Mouse (Mus musculus): ENCODE data around the gene Klhl22. TPM values are rescaled to one million over a fixed set of nuclear protein-coding genes. Genes with fewer than 3 reads are reported as not detected.
A peak's percentile ranks its signal among the peaks of the same experiment; 100 is the strongest.

Klhl22 gene
- polyA plus RNA-seq, 1 experiment from 2014 or later, result 66.6 TPM

DNA sequence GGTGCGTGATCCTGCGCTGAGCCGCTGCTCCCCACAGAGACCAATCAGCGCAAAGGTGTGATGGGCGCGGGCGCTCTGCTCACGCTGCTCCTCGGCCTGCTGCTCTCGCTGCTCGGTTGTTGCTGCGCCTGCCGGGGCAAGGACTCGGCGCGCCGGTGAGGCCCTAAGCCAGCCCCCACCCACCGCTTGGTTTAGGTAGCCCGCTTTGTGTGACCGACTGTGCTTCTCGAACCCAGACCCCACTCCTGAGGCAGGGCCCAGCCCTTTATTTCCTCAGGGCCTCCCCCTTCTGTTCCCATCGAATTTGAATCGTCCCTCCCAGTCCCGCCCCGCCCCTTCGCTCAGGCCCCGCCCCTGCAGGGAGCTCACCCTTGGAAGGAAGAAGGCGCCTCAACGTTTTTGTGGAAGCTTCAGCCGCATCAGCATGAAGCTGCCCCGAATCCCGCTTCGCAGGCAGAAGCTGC lies 45.1 kb downstream of the Klhl22 start:
- Histone ChIP-seq H3K9ac (0 out of 2 replicates have a peak overlapping the region, but pooled peaks have one; percentile 35), H3K36me3 (no peaks in the 10 kb centered on the region), H3K4me1 (peaks cover 54% of the 10 kb centered on the region), H3K4me2 (replicated peaks) (peak overlapping the region; percentile 62), H3K27ac (no peak overlapping the region), H3K4me3 (peak overlapping the region; percentile 24), H3K9me3 (no peaks in the 10 kb centered on the region), H3K27me3 (replicated peaks) (peaks cover 77% of the 10 kb centered on the region)
- under 1% methylated on average over 33 of the region's 33 CpGs for WGBS
- no peak for ATAC-seq (ENCODE audit: low FRiP score, low read depth)

DNA sequence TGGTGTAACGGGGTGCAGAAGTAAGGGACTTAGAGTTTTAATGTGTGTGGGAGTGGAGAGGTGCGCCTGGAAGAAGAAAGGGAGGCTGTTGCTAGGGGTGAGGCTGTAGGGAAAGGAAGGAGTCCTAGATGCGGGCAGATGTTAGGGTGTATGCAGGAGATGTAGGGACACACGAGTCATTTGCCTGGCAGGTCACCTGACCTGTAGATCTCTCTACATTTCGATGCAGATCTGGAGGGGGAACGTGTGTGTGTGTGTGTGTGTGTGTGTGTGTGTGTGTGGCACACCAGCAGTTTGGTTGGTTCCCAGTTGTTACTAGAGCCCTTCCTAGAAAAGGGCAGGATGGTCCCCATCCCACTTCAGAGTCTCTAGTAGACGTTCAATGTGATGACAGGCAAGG lies 45.6 kb downstream of the Klhl22 start:
- ATAC-seq (ENCODE audit: low FRiP score, low read depth), result no peak
- H3K9ac ChIP-seq, result 0 out of 2 replicates have a peak overlapping the region, but pooled peaks have one; percentile 35
- H3K36me3 ChIP-seq, result no peaks in the 10 kb centered on the region
- H3K27me3 ChIP-seq (replicated peaks), result peaks cover 75% of the 10 kb centered on the region
- H3K4me3 ChIP-seq, result no peak overlapping the region
- H3K4me1 ChIP-seq, result peaks cover 59% of the 10 kb centered on the region
- H3K4me2 ChIP-seq (replicated peaks), result peak overlapping the region; percentile 62
- no peaks in the 10 kb centered on the region for H3K9me3 ChIP-seq
- H3K27ac ChIP-seq, result no peak overlapping the region
- 10% methylated on average over 7 of the region's 7 CpGs for WGBS

DNA sequence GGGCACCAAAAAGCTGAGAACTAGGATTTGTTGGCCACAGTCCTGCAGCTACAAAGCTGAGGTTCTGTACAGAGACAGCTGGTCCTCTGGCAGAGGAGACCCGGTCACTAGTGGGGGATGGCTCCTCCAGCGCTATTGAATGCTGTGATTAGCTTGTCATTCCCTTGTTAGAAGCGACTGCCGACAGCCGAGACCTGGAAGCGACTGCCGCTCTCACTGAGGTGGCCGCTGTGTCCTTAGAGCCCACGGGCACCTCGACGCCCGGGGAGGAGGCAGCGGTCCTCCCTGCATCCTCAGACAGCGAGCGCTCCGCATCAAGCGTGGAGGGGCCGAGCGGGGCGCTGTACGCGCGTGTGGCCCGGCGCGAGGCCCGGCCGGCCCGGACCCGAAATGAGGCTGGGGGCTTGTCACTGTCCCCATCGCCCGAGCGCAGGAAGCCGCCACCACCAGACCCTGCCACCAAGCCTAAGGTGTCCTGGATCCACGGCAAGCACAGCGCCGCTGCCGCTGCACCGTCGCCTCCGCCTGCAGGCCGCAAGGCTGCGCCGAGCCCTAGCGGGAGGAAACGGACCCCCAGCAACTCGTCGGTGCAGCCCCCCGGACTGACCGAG lies 47.3 kb downstream of the Klhl22 start:
- Histone ChIP-seq H3K27ac (peak overlapping the region; percentile 47; the same call in 1 of the 2 replicates), H3K9ac (peak overlapping the region; percentile 88), H3K9me3 (no peaks in the 10 kb centered on the region), H3K4me2 (replicated peaks) (peak overlapping the region; percentile 97), H3K27me3 (replicated peaks) (peaks cover 72% of the 10 kb centered on the region), H3K4me3 (peak overlapping the region; percentile 59), H3K4me1 (peaks cover 61% of the 10 kb centered on the region), H3K36me3 (no peaks in the 10 kb centered on the region)
- ATAC-seq (ENCODE audit: low FRiP score, low read depth), result peak; percentile 20
- 4% methylated on average over 50 of the region's 50 CpGs for WGBS

DNA sequence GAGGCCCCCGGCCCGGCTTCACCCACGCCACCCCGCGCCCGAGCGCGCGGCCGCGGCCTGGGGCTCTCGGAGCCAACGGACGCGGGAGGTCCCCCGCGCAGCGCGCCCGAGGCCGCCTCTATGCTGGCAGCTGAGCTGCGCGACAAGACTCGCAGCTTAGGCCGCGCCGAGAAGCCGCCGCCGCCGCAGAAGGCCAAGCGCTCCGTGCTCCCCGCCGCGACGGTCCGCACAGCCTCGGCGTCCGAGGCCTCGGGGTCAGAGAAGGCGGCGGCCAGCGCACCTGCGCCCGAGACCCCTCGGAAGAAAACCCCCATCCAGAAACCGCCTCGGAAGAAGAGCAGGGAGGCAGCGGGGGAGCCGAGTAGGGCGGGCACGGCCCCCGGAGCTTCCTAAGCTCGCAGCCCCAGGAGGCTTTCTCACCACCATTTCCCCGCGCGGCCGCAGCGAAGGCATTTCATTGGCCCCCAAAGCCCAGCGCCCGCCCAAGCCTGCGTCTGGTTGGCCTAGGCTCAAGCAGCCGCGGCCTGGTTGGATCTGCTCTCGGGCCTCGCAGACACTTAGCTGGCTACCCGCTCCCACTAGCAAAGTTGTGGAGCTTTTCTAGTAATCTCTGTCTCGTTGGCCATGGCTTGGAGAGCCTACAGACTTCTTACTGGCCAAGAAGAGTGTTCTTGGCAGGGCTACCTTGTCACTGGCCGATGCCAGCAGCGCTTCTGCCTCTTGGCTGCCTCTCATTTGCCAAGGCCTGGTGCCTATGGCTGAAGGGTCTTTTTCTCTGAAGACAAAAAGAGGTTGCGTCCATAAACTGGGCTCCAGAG lies 48.0 kb downstream of the Klhl22 start:
- Histone ChIP-seq H3K4me1 (peaks cover 55% of the 10 kb centered on the region), H3K9ac (peak overlapping the region; percentile 88), H3K27me3 (replicated peaks) (peaks cover 65% of the 10 kb centered on the region), H3K9me3 (no peaks in the 10 kb centered on the region), H3K36me3 (no peaks in the 10 kb centered on the region), H3K4me2 (replicated peaks) (peak overlapping the region; percentile 97), H3K4me3 (peak overlapping the region; percentile 59), H3K27ac (peak overlapping the region; percentile 47; the same call in 1 of the 2 replicates)
- WGBS, result 2% methylated on average over 71 of the region's 73 CpGs
- peak; percentile 82 for ATAC-seq (ENCODE audit: low FRiP score, low read depth)

DNA sequence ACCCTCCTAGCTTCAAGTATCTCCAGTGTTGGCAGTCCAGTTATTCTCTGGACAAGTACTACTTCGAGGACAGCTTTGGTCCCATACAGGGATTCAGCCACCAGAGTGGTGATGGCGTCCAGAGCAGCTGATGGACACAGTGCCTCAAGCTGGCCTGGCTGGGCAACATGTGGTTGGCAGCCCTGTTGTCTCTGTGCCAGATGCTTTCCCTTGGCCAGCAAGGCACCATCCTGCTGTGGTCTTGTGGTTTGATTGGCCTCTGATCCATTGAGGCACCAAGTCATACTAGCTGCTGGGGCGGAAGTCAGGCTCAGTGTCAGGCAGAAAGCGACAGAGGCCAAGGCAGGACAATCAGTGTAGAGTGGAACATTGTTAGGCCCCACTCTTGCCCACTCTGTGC lies 49.7 kb downstream of the Klhl22 start:
- Histone ChIP-seq H3K9ac (no peak overlapping the region), H3K4me1 (peaks cover 39% of the 10 kb centered on the region), H3K27me3 (replicated peaks) (peaks cover 55% of the 10 kb centered on the region), H3K4me3 (no peak overlapping the region), H3K9me3 (no peaks in the 10 kb centered on the region), H3K36me3 (no peaks in the 10 kb centered on the region), H3K4me2 (replicated peaks) (no peak overlapping the region), H3K27ac (no peak overlapping the region)
- 78% methylated on average over 4 of the region's 4 CpGs for WGBS
- no peak for ATAC-seq (ENCODE audit: low FRiP score, low read depth)

DNA sequence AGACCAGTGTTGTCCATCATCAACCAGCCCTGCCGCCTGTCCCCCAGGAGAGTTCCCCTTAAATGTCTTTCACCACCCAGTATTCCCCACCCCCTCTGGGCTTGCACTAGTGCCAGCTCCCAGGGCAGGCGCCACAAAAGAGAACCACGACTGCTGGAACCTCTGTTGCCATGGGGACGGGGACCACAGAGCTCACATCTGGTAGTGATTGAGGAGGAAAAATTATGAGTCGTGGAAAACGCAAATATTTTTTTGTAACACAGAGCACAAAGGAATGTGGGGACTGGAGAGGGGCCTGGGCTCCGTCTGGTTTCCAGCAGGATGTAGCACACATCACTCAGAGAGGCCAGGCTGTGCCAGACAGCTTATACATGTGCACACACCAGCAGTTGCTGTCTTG lies 50.3 kb downstream of the Klhl22 start:
- H3K27me3 ChIP-seq (replicated peaks), result peaks cover 55% of the 10 kb centered on the region
- H3K4me3 ChIP-seq, result no peak overlapping the region
- no peak overlapping the region for H3K4me2 ChIP-seq (replicated peaks)
- H3K27ac ChIP-seq, result no peak overlapping the region
- ATAC-seq (ENCODE audit: low FRiP score, low read depth), result no peak
- WGBS, result 24% methylated on average over 7 of the region's 7 CpGs
- no peaks in the 10 kb centered on the region for H3K9me3 ChIP-seq
- H3K4me1 ChIP-seq, result peaks cover 34% of the 10 kb centered on the region
- H3K36me3 ChIP-seq, result no peaks in the 10 kb centered on the region
- no peak overlapping the region for H3K9ac ChIP-seq

DNA sequence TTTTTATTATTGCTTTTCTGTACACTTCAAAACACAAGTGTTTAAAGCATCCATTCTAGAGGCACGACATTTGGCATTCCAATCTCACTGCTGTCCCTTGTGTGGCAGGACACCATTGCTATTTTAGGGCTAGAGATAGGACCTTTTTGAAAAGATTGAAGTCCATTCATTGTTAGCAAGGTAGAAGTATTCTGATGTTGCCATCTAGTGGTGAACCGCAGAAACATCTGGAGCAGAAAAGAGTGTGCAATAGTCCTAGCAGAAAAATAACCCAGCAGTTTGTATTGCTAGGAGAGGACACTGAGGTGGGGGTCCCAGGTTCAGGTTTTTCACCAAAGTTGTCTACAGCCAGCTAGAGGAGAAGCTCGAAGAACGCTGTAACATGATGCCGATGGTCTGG lies 52.7 kb downstream of the Klhl22 start:
- H3K27me3 ChIP-seq (replicated peaks), result peaks cover 46% of the 10 kb centered on the region
- no peak overlapping the region for H3K9ac ChIP-seq
- no peaks in the 10 kb centered on the region for H3K9me3 ChIP-seq
- H3K4me2 ChIP-seq (replicated peaks), result no peak overlapping the region
- no peak overlapping the region for H3K27ac ChIP-seq
- H3K4me3 ChIP-seq, result no peak overlapping the region
- no peaks in the 10 kb centered on the region for H3K36me3 ChIP-seq
- peaks cover 32% of the 10 kb centered on the region for H3K4me1 ChIP-seq
- 10% methylated on average over 5 of the region's 5 CpGs for WGBS
- ATAC-seq (ENCODE audit: low FRiP score, low read depth), result no peak

DNA sequence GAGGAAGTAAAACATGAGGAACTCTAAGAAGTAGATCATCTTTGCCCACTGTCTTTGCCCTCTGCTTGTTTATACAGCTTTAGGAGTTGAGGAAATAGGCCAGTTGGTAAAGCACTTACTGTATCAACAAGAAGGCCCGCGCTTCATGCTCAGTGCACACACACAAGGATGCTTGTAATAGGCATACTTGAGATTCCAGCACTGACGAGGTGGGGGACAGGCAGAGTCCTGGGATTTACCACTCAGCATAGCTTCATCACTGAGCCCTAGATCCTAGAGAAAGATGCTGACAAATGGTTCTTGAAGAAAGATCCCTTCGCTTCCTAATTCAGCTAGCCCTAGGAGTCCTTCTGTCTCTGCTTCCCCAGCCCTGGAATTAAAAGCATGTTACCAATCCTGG lies 53.8 kb downstream of the Klhl22 start:
- Histone ChIP-seq H3K27me3 (replicated peaks) (peaks cover 45% of the 10 kb centered on the region), H3K4me1 (peaks cover 26% of the 10 kb centered on the region), H3K9ac (no peak overlapping the region), H3K9me3 (no peaks in the 10 kb centered on the region), H3K27ac (no peak overlapping the region), H3K4me2 (replicated peaks) (no peak overlapping the region), H3K4me3 (no peak overlapping the region), H3K36me3 (no peaks in the 10 kb centered on the region)
- no peak for ATAC-seq (ENCODE audit: low FRiP score, low read depth)
- 53% methylated on average over 4 of the region's 4 CpGs for WGBS

DNA sequence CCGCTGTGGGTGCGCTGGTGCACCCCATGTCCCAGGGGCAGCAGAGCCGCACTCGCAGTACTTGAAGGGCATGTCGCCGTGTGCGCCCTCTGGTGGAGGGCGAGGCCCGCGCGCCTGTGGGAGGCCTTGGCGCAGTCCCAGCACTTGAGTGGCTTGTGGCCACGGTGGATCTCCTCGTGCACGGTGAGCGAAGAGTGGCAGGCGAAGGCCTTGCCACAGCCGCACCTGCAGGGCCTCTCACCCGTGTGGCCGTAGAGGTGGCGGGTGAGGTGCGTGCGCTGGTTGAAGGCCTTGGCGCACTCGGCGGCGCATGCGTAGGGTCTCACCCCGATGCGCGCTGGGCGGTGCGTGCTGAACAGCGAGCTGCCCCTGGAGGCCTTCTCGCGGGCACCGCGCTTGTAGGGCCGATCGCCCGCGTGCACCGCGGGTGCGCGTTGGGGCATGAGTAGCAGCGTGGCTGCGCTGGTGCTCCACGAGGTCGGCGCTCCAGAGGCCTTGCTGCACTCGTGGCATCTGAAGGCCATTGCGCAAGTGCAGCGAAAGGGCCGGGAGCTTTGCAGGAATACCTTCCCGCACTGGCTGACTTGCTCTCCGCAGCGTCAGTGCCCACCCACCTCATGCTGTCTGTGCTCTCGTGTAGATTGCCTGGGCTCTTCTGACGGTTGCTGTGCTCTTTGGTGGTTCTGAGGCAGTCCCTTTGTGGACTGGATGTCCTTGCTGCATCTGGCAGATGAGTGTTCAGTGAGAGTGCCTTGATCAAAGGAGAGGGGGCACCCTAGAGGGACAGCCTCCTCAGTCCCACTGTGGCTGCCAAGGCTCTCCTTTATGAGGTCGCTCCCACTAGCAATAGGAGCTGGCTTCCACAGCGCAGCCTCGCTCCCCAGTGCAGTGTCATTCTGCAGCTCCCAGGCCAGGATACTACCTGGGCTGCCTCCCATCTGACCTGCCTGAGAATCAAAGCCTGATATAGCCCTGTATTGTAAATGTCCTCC lies 56.3 kb downstream of the Klhl22 start:
- Histone ChIP-seq H3K27ac (no peak overlapping the region), H3K9ac (peak overlapping the region; percentile 50), H3K4me3 (peak overlapping the region; percentile 48), H3K4me2 (replicated peaks) (peak overlapping the region; percentile 86), H3K36me3 (no peaks in the 10 kb centered on the region), H3K4me1 (peaks cover 14% of the 10 kb centered on the region), H3K27me3 (replicated peaks) (peaks cover 36% of the 10 kb centered on the region), H3K9me3 (no peaks in the 10 kb centered on the region)
- WGBS, result 1% methylated on average over 63 of the region's 63 CpGs
- peak; percentile 88 for ATAC-seq (ENCODE audit: low FRiP score, low read depth)

DNA sequence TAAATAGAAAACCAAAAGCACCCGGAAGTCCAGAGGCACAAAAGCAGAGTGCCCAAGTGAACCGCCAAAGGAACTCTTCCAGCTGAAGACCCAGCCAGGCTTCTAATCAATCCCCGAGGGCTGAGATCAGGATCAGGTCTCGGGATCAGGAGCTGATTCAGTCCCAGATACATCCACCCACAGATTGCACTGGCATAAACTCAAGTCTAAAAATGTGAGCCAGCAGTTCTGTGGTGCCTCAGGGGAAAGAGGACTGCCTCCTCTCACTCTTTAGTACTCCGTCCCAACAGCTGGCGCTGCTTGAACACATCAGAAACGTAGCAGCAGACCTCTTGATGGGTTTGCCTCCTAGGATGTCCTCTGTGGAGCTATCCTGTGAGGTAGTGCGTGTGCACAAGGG lies 57.1 kb downstream of the Klhl22 start:
- no peaks in the 10 kb centered on the region for H3K36me3 ChIP-seq
- no peaks in the 10 kb centered on the region for H3K9me3 ChIP-seq
- peaks cover 14% of the 10 kb centered on the region for H3K4me1 ChIP-seq
- no peak overlapping the region for H3K4me3 ChIP-seq
- no peak overlapping the region for H3K27ac ChIP-seq
- 83% methylated on average over 8 of the region's 8 CpGs for WGBS
- ATAC-seq (ENCODE audit: low FRiP score, low read depth), result no peak
- H3K27me3 ChIP-seq (replicated peaks), result peaks cover 32% of the 10 kb centered on the region
- no peak overlapping the region for H3K9ac ChIP-seq
- H3K4me2 ChIP-seq (replicated peaks), result no peak overlapping the region

DNA sequence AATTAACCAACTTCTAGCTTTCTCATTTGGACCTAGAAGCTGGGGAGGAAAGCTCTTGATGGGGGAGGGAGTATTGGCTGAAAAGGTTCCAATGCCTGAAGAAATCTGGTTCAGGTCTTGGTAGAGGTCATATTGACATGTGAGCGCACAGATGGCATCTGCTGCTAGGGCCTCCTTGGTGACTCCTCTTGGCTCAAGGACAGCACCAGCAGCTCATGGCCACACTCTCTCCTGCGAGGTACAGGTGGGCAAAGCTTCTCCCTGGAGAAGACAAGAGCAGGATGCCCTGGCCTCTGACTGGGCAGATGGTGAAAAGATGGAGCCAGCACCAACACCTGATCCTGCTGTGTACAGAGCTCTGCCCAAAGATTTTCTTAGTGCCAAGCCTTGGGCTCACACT lies 67.1 kb downstream of the Klhl22 start:
- 85% methylated on average over 2 of the region's 2 CpGs for WGBS
- H3K27ac ChIP-seq, result no peak overlapping the region
- H3K36me3 ChIP-seq, result no peaks in the 10 kb centered on the region
- no peak overlapping the region for H3K9ac ChIP-seq
- H3K4me2 ChIP-seq (replicated peaks), result no peak overlapping the region
- H3K4me3 ChIP-seq, result no peak overlapping the region
- peaks cover 25% of the 10 kb centered on the region for H3K27me3 ChIP-seq (replicated peaks)
- H3K9me3 ChIP-seq, result no peaks in the 10 kb centered on the region
- H3K4me1 ChIP-seq, result peaks cover 5% of the 10 kb centered on the region; the same call in 1 of the 2 replicates
- ATAC-seq (ENCODE audit: low FRiP score, low read depth), result no peak
